25 mouse cellular contexts compared by ENCODE assay signal in the genomic region with DNA sequence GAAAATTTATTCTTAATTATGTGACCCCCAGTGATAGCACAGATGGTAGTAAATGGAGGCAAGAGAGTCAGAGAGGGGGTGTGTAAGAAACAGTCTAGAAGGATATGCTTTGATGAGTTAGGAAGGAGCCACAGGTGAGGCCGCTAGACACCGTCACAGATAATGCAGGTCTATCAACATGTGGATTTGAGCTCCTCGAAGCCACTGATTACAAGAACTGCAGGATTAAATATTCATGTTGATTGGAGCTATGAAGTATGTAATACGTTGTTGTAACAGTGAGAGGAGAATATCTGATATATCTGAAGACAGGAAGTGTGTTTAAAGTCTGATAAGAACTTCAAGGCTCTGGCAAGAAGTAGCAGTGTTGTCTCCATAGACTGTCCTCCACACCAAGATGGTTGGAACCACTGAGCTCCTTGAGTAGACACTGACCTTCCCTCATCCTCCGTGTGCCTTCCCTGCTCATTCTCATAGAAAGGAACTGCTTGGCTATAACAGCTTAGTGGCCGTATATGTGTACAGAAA.
DNase-seq lines count a peak whose midpoint lies in the region; ATAC-seq and TF ChIP-seq lines count a peak whose summit lies in the region.
"Had no signal": no experiment of that assay in that cellular context is flagged by ENCODE, and none has a peak within 500 bp of the region (broad histone marks: within the 10 kb centered on the region; RNA-seq: fewer than 3 reads in every experiment).

No protein-coding gene starts in this region.

- no peak overlapping the region for H3K4me2 ChIP-seq in liver, embryonic 11.5 days
- H3K4me2 ChIP-seq in liver, embryonic 12.5 days = peak overlapping the region; percentile 18; the same call in 1 of the 2 replicates
- H3K4me2 ChIP-seq in midbrain, postnatal 0 days (ENCODE audit: low read depth, low read length, poor library complexity, severe bottlenecking) = no peak overlapping the region
- H3K4me2 ChIP-seq: embryonic facial prominence, embryonic 15.5 days; heart, embryonic 11.5 days; hindbrain, embryonic 12.5 days; limb, embryonic 13.5 days; lung, embryonic 14.5 days; neural tube, embryonic 15.5 days had no signal

- no peak overlapping the region for H3K4me3 ChIP-seq in liver, embryonic 11.5 days (ENCODE audit: low read depth, low read length)
- H3K4me3 ChIP-seq in liver, embryonic 12.5 days = no peak overlapping the region
- no peak overlapping the region for H3K4me3 ChIP-seq in kidney, adult 2 months (ENCODE audit: insufficient read depth, low read depth, low read length)
- no peak overlapping the region for H3K4me3 ChIP-seq in layer of hippocampus, adult 2 months
- no peak overlapping the region for H3K4me3 ChIP-seq in midbrain, postnatal 0 days (ENCODE audit: low read depth, low read length)
- H3K4me3 ChIP-seq: embryonic facial prominence, embryonic 15.5 days; hindbrain, embryonic 12.5 days; limb, embryonic 13.5 days; midbrain, embryonic 10.5 days; neural tube, embryonic 15.5 days had no signal

- H3K9ac ChIP-seq in liver, embryonic 11.5 days (ENCODE audit: low read depth, low read length) = no peak overlapping the region
- no peak overlapping the region for H3K9ac ChIP-seq in liver, embryonic 12.5 days
- no peak overlapping the region for H3K9ac ChIP-seq in midbrain, postnatal 0 days (replicated peaks; ENCODE audit: low read length, poor library complexity, severe bottlenecking)
- H3K9ac ChIP-seq: embryonic facial prominence, embryonic 15.5 days; hindbrain, embryonic 12.5 days; limb, embryonic 13.5 days; lung, embryonic 14.5 days; neural tube, embryonic 15.5 days had no signal

- DNase-seq in liver, embryonic 11.5 days (ENCODE audit: low spot score) = no peak
- no peak for DNase-seq in liver
- DNase-seq in kidney, adult 2 months = no peak
- DNase-seq in layer of hippocampus, adult 2 months (ENCODE audit: low spot score in 2 of 2) = no peak
- DNase-seq in midbrain, postnatal 0 days (ENCODE audit: low spot score) = no peak
- DNase-seq: cerebellum, adult 8-10 months; gastrocnemius, postnatal 10 days; heart, adult 11 months; heart, postnatal 10 days; kidney, adult 18-20 months; kidney, postnatal 14 days; lung, embryonic 14.5 days; right cerebral cortex, adult 18-20 months; right cerebral cortex, postnatal 4 days; thymus, postnatal 14 days had no signal

- H3K9me3 ChIP-seq in liver, embryonic 11.5 days (ENCODE audit: control insufficient read depth, low read length) = no peaks in the 10 kb centered on the region
- H3K9me3 ChIP-seq in liver, embryonic 12.5 days (replicated peaks) = no peaks in the 10 kb centered on the region
- no peaks in the 10 kb centered on the region for H3K9me3 ChIP-seq in midbrain, postnatal 0 days (ENCODE audit: low read length)
- H3K9me3 ChIP-seq: embryonic facial prominence, embryonic 15.5 days; hindbrain, embryonic 12.5 days; limb, embryonic 13.5 days; midbrain, embryonic 10.5 days; neural tube, embryonic 15.5 days had no signal

- 0 out of 2 replicates have a peak overlapping the region, but pooled peaks have one; percentile 2 for H3K27ac ChIP-seq in liver, embryonic 11.5 days (ENCODE audit: low read depth, low read length)
- H3K27ac ChIP-seq in liver, embryonic 12.5 days = peak overlapping the region; percentile 61
- H3K27ac ChIP-seq in kidney, adult 2 months (ENCODE audit: insufficient read depth, low read depth, low read length) = no peak overlapping the region
- H3K27ac ChIP-seq in layer of hippocampus, adult 2 months = no peak overlapping the region
- no peak overlapping the region for H3K27ac ChIP-seq in midbrain, postnatal 0 days (ENCODE audit: low read depth, low read length)
- H3K27ac ChIP-seq: embryonic facial prominence, embryonic 15.5 days; hindbrain, embryonic 12.5 days; limb, embryonic 13.5 days; midbrain, embryonic 10.5 days; neural tube, embryonic 15.5 days had no signal

- no peak for TF ChIP-seq POLR2A in kidney, adult 2 months (IDR thresholded peaks at IDR 0.05; ENCODE audit: low read depth, low read length)

- 46% methylated on average over 6 of the region's 6 CpGs for WGBS in liver, embryonic 11.5 days
- 22% methylated on average over 6 of the region's 6 CpGs for WGBS in liver, embryonic 12.5 days (ENCODE audit: insufficient replicate concordance)
- 83% methylated on average over 6 of the region's 6 CpGs for WGBS in kidney, adult 2 months
- WGBS in midbrain, postnatal 0 days = 92% methylated on average over 6 of the region's 6 CpGs

- no peaks in the 10 kb centered on the region for H3K36me3 ChIP-seq in liver, embryonic 11.5 days (ENCODE audit: control insufficient read depth, insufficient read depth, low read length)
- no peaks in the 10 kb centered on the region for H3K36me3 ChIP-seq in liver, embryonic 12.5 days
- no peaks in the 10 kb centered on the region for H3K36me3 ChIP-seq in kidney, adult 2 months (ENCODE audit: control insufficient read depth, insufficient read depth, low read length)
- no peaks in the 10 kb centered on the region for H3K36me3 ChIP-seq in midbrain, postnatal 0 days (ENCODE audit: insufficient read depth, low read length)
- H3K36me3 ChIP-seq: embryonic facial prominence, embryonic 15.5 days; hindbrain, embryonic 12.5 days; limb, embryonic 13.5 days; midbrain, embryonic 10.5 days; neural tube, embryonic 15.5 days had no signal

- H3K27me3 ChIP-seq in liver, embryonic 11.5 days (replicated peaks; ENCODE audit: control insufficient read depth, insufficient read depth, low read length) = no peaks in the 10 kb centered on the region
- no peaks in the 10 kb centered on the region for H3K27me3 ChIP-seq in liver, embryonic 12.5 days (replicated peaks)
- H3K27me3 ChIP-seq in kidney, adult 2 months (replicated peaks; ENCODE audit: control insufficient read depth, insufficient read depth, low read length) = no peaks in the 10 kb centered on the region
- no peaks in the 10 kb centered on the region for H3K27me3 ChIP-seq in midbrain, postnatal 0 days (ENCODE audit: insufficient read depth, low read length)
- H3K27me3 ChIP-seq: embryonic facial prominence, embryonic 15.5 days; hindbrain, embryonic 12.5 days; limb, embryonic 13.5 days; neural tube, embryonic 15.5 days had no signal

- ATAC-seq in liver, embryonic 11.5 days (replicated peaks; ENCODE audit: low FRiP score) = peak; percentile 85
- ATAC-seq in liver, embryonic 12.5 days = peak; percentile 88
- ATAC-seq in megakaryocyte, adult 5-6 weeks (ENCODE audit: poor library complexity, severe bottlenecking) = peak; percentile 59
- ATAC-seq in midbrain, postnatal 0 days (ENCODE audit: low FRiP score) = no peak
- ATAC-seq: forebrain, embryonic 16.5 days; Patski had no signal

- no peak for TF ChIP-seq CTCF in kidney, adult 2 months (conservative IDR thresholded peaks at IDR 0.05; ENCODE audit: insufficient read depth, insufficient read length, low read depth, low read length)
- no peak for TF ChIP-seq CTCF in layer of hippocampus, adult 2 months (conservative IDR thresholded peaks at IDR 0.05)
- no peak for TF ChIP-seq CTCF in midbrain, postnatal 0 days (IDR thresholded peaks at IDR 0.05)

- 0 out of 2 replicates have a peak, but pooled peaks cover 3% of the 10 kb centered on the region for H3K4me1 ChIP-seq in liver, embryonic 11.5 days (replicated peaks; ENCODE audit: control insufficient read depth, insufficient read depth, low read length)
- H3K4me1 ChIP-seq in liver, embryonic 12.5 days = peaks cover 36% of the 10 kb centered on the region
- no peaks in the 10 kb centered on the region for H3K4me1 ChIP-seq in kidney, adult 2 months (ENCODE audit: control insufficient read depth, insufficient read depth, low read length)
- H3K4me1 ChIP-seq in midbrain, postnatal 0 days (ENCODE audit: insufficient read depth, low read length) = no peaks in the 10 kb centered on the region
- H3K4me1 ChIP-seq: embryonic facial prominence, embryonic 15.5 days; hindbrain, embryonic 12.5 days; limb, embryonic 13.5 days; midbrain, embryonic 10.5 days; neural tube, embryonic 15.5 days had no signal

Comparison
In these comparisons a context has a peak if more than half of its experiments do, and no peak if none do; other contexts are left out.
1. H3K27ac ChIP-seq: peak in liver, embryonic 11.5 days (single experiment) and liver, embryonic 12.5 days (single experiment); none in kidney, adult 2 months (single experiment), layer of hippocampus, adult 2 months (single experiment) and midbrain, postnatal 0 days (single experiment).